Mouse (Mus musculus) E14TG2a.4 (cell line): ENCODE results near the gene Ythdc1.

ENCODE experiments used
- CTCF ChIP-seq: conservative IDR thresholded peaks from 2 replicates; pipeline ENCODE4 v1.5.1; 2014; ENCODE audit warnings: low read length
- NANOG ChIP-seq: IDR thresholded peaks from 2 replicates; pipeline ENCODE4 v1.6.1; 2014; ENCODE audit warnings: borderline replicate concordance, low read length, mixed read lengths

DNA sequence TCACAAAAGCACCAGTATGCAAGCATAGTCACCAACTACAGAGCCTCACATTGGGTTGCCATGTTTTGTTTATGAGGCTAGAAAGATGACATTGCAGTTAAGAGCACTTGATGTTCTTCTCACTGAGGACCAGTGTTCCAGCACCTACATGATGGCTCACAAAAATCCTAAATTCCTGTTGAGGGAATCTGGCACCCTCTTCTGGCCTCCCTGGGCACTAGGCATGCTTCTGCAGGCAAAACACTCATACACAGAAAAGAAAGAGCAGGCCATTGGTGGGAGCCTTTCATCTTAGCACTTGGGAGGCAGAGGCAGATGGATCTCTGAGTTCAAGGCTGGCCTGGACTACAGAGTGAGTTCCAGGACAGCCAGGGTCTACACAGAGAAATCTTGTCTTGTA is 33.0 kb upstream of the Ythdc1 start:
- TF ChIP-seq CTCF = no peak; the same call in 1 of the 2 replicates
- TF ChIP-seq NANOG = no peak
